Mouse (Mus musculus) left cerebral cortex, adult 8-10 months (tissue): ENCODE measurements around the gene Fig4. TPM values are rescaled to one million over a fixed set of nuclear protein-coding genes. Genes with fewer than 3 reads are reported as not detected.

ENCODE experiments used
- DNase-seq, 2 experiments: peaks; one replicate each; pipeline ENCODE4 v3.0.0; 2022; ENCODE audit warnings: low spot score in 2 of 2
- total RNA-seq, 4 experiments: library from RNA; stranded (reverse); gene quantifications; 2 replicates each; pipeline ENCODE4 v1.2.4; 2022

Fig4 gene
- total RNA-seq, 4 experiments from 2014 or later, result 28.3 to 31.4 (median 30.0) TPM

DNA sequence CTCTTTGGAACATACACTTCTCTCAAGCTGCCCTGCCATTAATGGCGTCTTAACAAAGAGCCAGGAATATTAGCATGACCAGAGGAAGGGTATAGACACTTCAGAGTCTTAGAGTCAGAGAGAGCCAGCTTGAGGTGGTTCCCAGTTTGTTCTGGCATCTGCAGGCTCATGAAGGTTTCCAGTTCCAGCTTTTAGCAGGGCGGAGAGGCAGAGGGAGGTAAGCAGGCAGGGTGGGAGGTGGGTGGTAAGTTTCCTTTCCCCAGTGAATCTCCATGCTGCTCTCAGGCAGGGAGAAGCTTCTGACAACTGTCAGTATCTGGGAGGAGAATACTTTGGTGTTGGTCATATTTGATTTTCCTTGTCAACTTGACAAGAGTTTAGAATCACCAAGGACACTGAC, 156.9 kb downstream of the Fig4 start:
- no peak for DNase-seq

Other genes starting within 250 kb of the Fig4 start
- 10 to 100 TPM; 21.5 to 26.4 (median 23.6) TPM for gene Gpr6, start 231.0 kb downstream of the Fig4 start, total RNA-seq
- under 1 TPM; 0.07 to 0.28 (median 0.10) TPM for gene Ak9, start 720 bp upstream of the Fig4 start, total RNA-seq
- 10 to 100 TPM; 18.1 to 22.1 (median 20.1) TPM for gene Zbtb24, start 147.1 kb upstream of the Fig4 start, total RNA-seq
- 10 to 100 TPM; 18.1 to 23.4 (median 21.1) TPM for gene Mical1, start 173.1 kb upstream of the Fig4 start, total RNA-seq
- 10 to 100 TPM; 12.8 to 19.8 (median 15.3) TPM for gene Smpd2, start 187.1 kb upstream of the Fig4 start, total RNA-seq
- gene Ppil6, start 187.2 kb upstream of the Fig4 start, total RNA-seq, result 1 to 10 TPM; 5.4 to 8.0 (median 6.6) TPM
- 10 to 100 TPM; 71.8 to 75.3 (median 74.1) TPM for gene Cd164, start 216.2 kb upstream of the Fig4 start, total RNA-seq